Mouse (Mus musculus) myocyte (in vitro differentiated cells): ENCODE measurements at regions not wholly inside any gene's neighbourhood (a gene's known extent, or its start where the extent isn't known, plus 50 kb on each side); places are given as distances from the start of the nearest gene placed in this dataset.

Experiments
- MAX ChIP-seq: IDR thresholded peaks from one replicate; pipeline ENCODE4 v1.6.1; 2011; ENCODE audit warnings: low read depth, mild to moderate bottlenecking, control low read depth
- POLR2A ChIP-seq: IDR thresholded peaks from one replicate; pipeline ENCODE4 v1.6.1; 2011; ENCODE audit warnings: low read depth, mild to moderate bottlenecking, control low read depth, moderate library complexity; ENCODE audit not compliant: insufficient read length

GRCm38 (mm10) chr9:74513887-74514286 is 347.8 kb upstream of the Onecut1 start:
- TF ChIP-seq MAX (no peak), POLR2A (no peak)
